Comparison of ENCODE assay signal across 13 mouse cellular contexts in the genomic region with DNA sequence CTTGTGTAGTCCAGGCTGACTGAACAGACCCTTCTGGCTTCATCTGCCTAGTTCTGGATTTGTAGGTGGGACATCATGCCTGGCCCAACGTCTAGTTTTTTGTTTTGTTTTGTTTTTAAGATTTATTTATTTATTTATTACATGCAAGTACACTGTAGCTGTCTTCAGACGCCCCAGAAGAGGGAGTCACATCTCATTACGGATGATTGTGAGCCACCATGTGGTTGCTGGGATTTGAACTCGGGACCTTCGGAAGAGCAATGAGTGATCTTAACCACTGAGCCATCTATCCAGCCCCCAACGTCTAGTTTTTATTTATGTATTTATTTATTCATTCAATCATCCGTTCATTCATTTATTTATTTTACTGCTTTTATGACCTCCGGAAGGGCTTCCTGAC. TPM values are rescaled to one million over a fixed set of nuclear protein-coding genes. Genes with fewer than 3 reads are reported as not detected.
DNase-seq lines count a peak whose midpoint lies in the region; ATAC-seq and TF ChIP-seq lines count a peak whose summit lies in the region.
"Had no signal": no experiment of that assay in that cellular context is flagged by ENCODE, and none has a peak within 500 bp of the region (broad histone marks: within the 10 kb centered on the region; RNA-seq: fewer than 3 reads in every experiment).

No protein-coding gene starts in this region.

- no peaks in the 10 kb centered on the region for H3K4me1 ChIP-seq in intestine, embryonic 14.5 days (replicated peaks; ENCODE audit: control insufficient read depth, insufficient read depth, low read length)
- no peaks in the 10 kb centered on the region for H3K4me1 ChIP-seq in intestine, postnatal 0 days (replicated peaks; ENCODE audit: control insufficient read depth, insufficient read depth, low read length)
- H3K4me1 ChIP-seq in forebrain, embryonic 13.5 days = peaks cover 4% of the 10 kb centered on the region
- H3K4me1 ChIP-seq in forebrain, postnatal 0 days (ENCODE audit: insufficient read depth) = 0 out of 2 replicates have a peak, but pooled peaks cover 3% of the 10 kb centered on the region
- peaks cover 3% of the 10 kb centered on the region for H3K4me1 ChIP-seq in midbrain, embryonic 13.5 days (replicated peaks)

- no peak overlapping the region for H3K4me3 ChIP-seq in intestine, embryonic 14.5 days (ENCODE audit: low read depth, low read length)
- H3K4me3 ChIP-seq in intestine, postnatal 0 days (ENCODE audit: low read depth, low read length) = no peak overlapping the region
- no peak overlapping the region for H3K4me3 ChIP-seq in forebrain, embryonic 13.5 days
- peak overlapping the region; percentile 40; the same call in 1 of the 2 replicates for H3K4me3 ChIP-seq in forebrain, postnatal 0 days (ENCODE audit: low read depth, low read length)
- H3K4me3 ChIP-seq in midbrain, embryonic 13.5 days (replicated peaks) = no peak overlapping the region

- no peak overlapping the region for H3K27ac ChIP-seq in intestine, embryonic 14.5 days (ENCODE audit: low read depth)
- H3K27ac ChIP-seq in intestine, postnatal 0 days (ENCODE audit: low read depth, low read length) = no peak overlapping the region
- H3K27ac ChIP-seq in forebrain, embryonic 13.5 days = no peak overlapping the region
- no peak overlapping the region for H3K27ac ChIP-seq in forebrain, postnatal 0 days (ENCODE audit: low read depth, low read length)
- H3K27ac ChIP-seq in midbrain, embryonic 13.5 days = no peak overlapping the region
- H3K27ac ChIP-seq: embryonic facial prominence, embryonic 12.5 days; gastrocnemius, adult 2 months; macrophage; neural tube, embryonic 12.5 days had no signal

- H3K27me3 ChIP-seq in intestine, embryonic 14.5 days (replicated peaks; ENCODE audit: control insufficient read depth, insufficient read depth, low read length) = no peaks in the 10 kb centered on the region
- no peaks in the 10 kb centered on the region for H3K27me3 ChIP-seq in intestine, postnatal 0 days (replicated peaks; ENCODE audit: control insufficient read depth, insufficient read depth, low read length)
- no peaks in the 10 kb centered on the region for H3K27me3 ChIP-seq in forebrain, embryonic 13.5 days
- no peaks in the 10 kb centered on the region for H3K27me3 ChIP-seq in forebrain, postnatal 0 days (ENCODE audit: insufficient read depth, low read length)
- H3K27me3 ChIP-seq in midbrain, embryonic 13.5 days = no peaks in the 10 kb centered on the region

- 67% methylated on average over 8 of the region's 8 CpGs for WGBS in intestine, embryonic 14.5 days
- 63% methylated on average over 8 of the region's 8 CpGs for WGBS in intestine, postnatal 0 days
- 73% methylated on average over 8 of the region's 8 CpGs for WGBS in forebrain, embryonic 13.5 days
- 68% methylated on average over 8 of the region's 8 CpGs for WGBS in forebrain, postnatal 0 days
- WGBS in midbrain, embryonic 13.5 days = 70% methylated on average over 8 of the region's 8 CpGs

- no peak for DNase-seq in intestine, embryonic 14.5 days (ENCODE audit: low spot score)
- no peak for DNase-seq in forebrain, postnatal 0 days
- no peak for DNase-seq in Muller cell, postnatal 12 days (ENCODE audit: inconsistent ontology term)
- no peak for DNase-seq in adrenal gland, adult 18-20 months (ENCODE audit: low spot score in 2 of 2)
- DNase-seq in adrenal gland, adult 8-10 months = no peak

- H3K4me2 ChIP-seq in intestine, embryonic 14.5 days (ENCODE audit: low read length) = peak overlapping the region; percentile 33; the same call in 1 of the 2 replicates
- H3K4me2 ChIP-seq in intestine, postnatal 0 days (replicated peaks; ENCODE audit: low read depth) = no peak overlapping the region
- peak overlapping the region; percentile 59; the same call in 1 of the 2 replicates for H3K4me2 ChIP-seq in forebrain, embryonic 13.5 days
- peak overlapping the region; percentile 68; the same call in 1 of the 2 replicates for H3K4me2 ChIP-seq in forebrain, postnatal 0 days (ENCODE audit: low read depth)
- H3K4me2 ChIP-seq in midbrain, embryonic 13.5 days (replicated peaks) = 0 out of 2 replicates have a peak overlapping the region, but pooled peaks have one; percentile 57

- H3K36me3 ChIP-seq in intestine, embryonic 14.5 days (ENCODE audit: control insufficient read depth, insufficient read depth, low read length) = peaks cover 8% of the 10 kb centered on the region
- H3K36me3 ChIP-seq in intestine, postnatal 0 days (ENCODE audit: control insufficient read depth, insufficient read depth) = 0 out of 2 replicates have a peak, but pooled peaks cover 6% of the 10 kb centered on the region
- H3K36me3 ChIP-seq in forebrain, embryonic 13.5 days (ENCODE audit: poor library complexity, severe bottlenecking) = peaks cover 14% of the 10 kb centered on the region
- H3K36me3 ChIP-seq in forebrain, postnatal 0 days (ENCODE audit: insufficient read depth) = no peaks in the 10 kb centered on the region
- peaks cover 19% of the 10 kb centered on the region for H3K36me3 ChIP-seq in midbrain, embryonic 13.5 days

- H3K9ac ChIP-seq in intestine, embryonic 14.5 days (ENCODE audit: low read length) = no peak overlapping the region
- H3K9ac ChIP-seq in intestine, postnatal 0 days (ENCODE audit: low read depth, low read length) = no peak overlapping the region
- H3K9ac ChIP-seq in forebrain, embryonic 13.5 days = no peak overlapping the region
- H3K9ac ChIP-seq in forebrain, postnatal 0 days = no peak overlapping the region
- H3K9ac ChIP-seq in midbrain, embryonic 13.5 days (replicated peaks) = no peak overlapping the region
- H3K9ac ChIP-seq: embryonic facial prominence, embryonic 12.5 days; neural tube, embryonic 12.5 days had no signal

- no peak for TF ChIP-seq CTCF in intestine, postnatal 0 days (IDR thresholded peaks at IDR 0.05; ENCODE audit: low read depth)
- no peak for TF ChIP-seq CTCF in forebrain, postnatal 0 days (IDR thresholded peaks at IDR 0.05; ENCODE audit: low read depth)

- H3K9me3 ChIP-seq in intestine, embryonic 14.5 days (ENCODE audit: control insufficient read depth, low read length) = no peaks in the 10 kb centered on the region
- no peaks in the 10 kb centered on the region for H3K9me3 ChIP-seq in intestine, postnatal 0 days (ENCODE audit: control insufficient read depth)
- H3K9me3 ChIP-seq in forebrain, embryonic 13.5 days (replicated peaks) = no peaks in the 10 kb centered on the region
- H3K9me3 ChIP-seq in forebrain, postnatal 0 days (ENCODE audit: low read length) = no peaks in the 10 kb centered on the region
- no peaks in the 10 kb centered on the region for H3K9me3 ChIP-seq in midbrain, embryonic 13.5 days
- H3K9me3 ChIP-seq: embryonic facial prominence, embryonic 12.5 days; neural tube, embryonic 12.5 days had no signal

- ATAC-seq in intestine, embryonic 14.5 days (replicated peaks; ENCODE audit: low FRiP score, low TSS enrichment, low read depth) = no peak
- no peak for ATAC-seq in intestine, postnatal 0 days
- 0 out of 2 replicates have a peak, but pooled peaks have one; percentile 6 for ATAC-seq in forebrain, embryonic 13.5 days
- no peak for ATAC-seq in forebrain, postnatal 0 days
- no peak for ATAC-seq in midbrain, embryonic 13.5 days
- ATAC-seq: inflammation-experienced regulatory T-cells, adult 6 months had no signal

RNA-seq across cellular contexts. Expression of a gene that starts 0.5 kb away (rescaled TPM):
- polyA plus RNA-seq in intestine, embryonic 14.5 days (2014; fragmentation: Nextera tagmentation; extraction: Ambion mirVana) = 1.1 and 1.8 TPM in 2 replicates
- 0.42 and 0.51 TPM in 2 replicates for polyA plus RNA-seq in intestine, postnatal 0 days (2015; fragmentation: Nextera tagmentation; extraction: Ambion mirVana)
- polyA plus RNA-seq in forebrain, embryonic 13.5 days (2015; fragmentation: Nextera tagmentation; extraction: Ambion mirVana) = 1.5 and 2.1 TPM in 2 replicates
- total RNA-seq in forebrain, postnatal 0 days (2014; rRNA removed) = 1.8 and 4.4 TPM in 2 replicates
- polyA plus RNA-seq in forebrain, postnatal 0 days (2015; fragmentation: Nextera tagmentation; extraction: Ambion mirVana) = 1.1 and 2.0 TPM in 2 replicates
- 0.93 and 1.2 TPM in 2 replicates for polyA plus RNA-seq in midbrain, embryonic 13.5 days (2015; fragmentation: Nextera tagmentation; extraction: Ambion mirVana)
- total RNA-seq in adrenal gland, adult 18-20 months (2021) = under 1 TPM; 0.61 to 0.99 TPM
- total RNA-seq in adrenal gland, adult 8-10 months (2022) = 1 to 10 TPM in 3 of 4 experiments, under 1 TPM in 1; 0.59 to 1.8 (median 1.3) TPM
